Mouse (Mus musculus): ENCODE measurements around the gene Cnga2.

Cnga2 gene

DNA sequence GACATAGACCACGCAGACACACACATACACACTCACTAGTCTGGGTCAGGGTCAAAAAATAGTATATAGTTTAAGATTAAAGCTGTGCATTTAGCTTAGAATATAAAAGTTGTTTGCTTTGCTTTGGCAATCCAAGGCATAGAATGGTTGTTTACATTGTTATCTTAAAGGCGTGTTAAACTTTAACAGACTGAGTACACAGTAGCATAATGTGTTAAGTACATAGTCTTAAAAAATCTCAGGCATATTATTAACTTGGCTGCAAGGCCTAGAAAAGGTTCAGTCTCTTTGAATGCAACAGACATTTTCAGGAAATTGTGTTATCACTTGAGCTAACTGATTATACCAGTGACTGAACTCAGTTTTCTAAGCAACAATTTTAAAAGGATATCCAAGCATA lies 56.3 kb downstream of the Cnga2 start:
- no peak for DNase-seq (ENCODE audit: low read depth, low spot score)
